Mouse (Mus musculus): ENCODE data around the gene Dsn1. TPM values are rescaled to one million over a fixed set of nuclear protein-coding genes. Genes with fewer than 3 reads are reported as not detected.

The Dsn1 gene
- polyA plus RNA-seq, 1 experiment from 2014 or later = 9.9 TPM

GRCm38 (mm10) chr2:156957035-156957434 is 49.9 kb downstream of the Dsn1 start:
- Histone ChIP-seq H3K4me2 (no peak overlapping the region), H3K4me1 (replicated peaks) (no peaks in the 10 kb centered on the region), H3K4me3 (no peak overlapping the region), H3K27me3 (no peaks in the 10 kb centered on the region), H3K27ac (replicated peaks) (no peak overlapping the region), H3K9me3 (no peaks in the 10 kb centered on the region), H3K9ac (no peak overlapping the region), H3K36me3 (peaks cover 12% of the 10 kb centered on the region)
- WGBS = 89% methylated on average over 2 of the region's 2 CpGs
- no peak for ATAC-seq (ENCODE audit: low read depth)

DNA sequence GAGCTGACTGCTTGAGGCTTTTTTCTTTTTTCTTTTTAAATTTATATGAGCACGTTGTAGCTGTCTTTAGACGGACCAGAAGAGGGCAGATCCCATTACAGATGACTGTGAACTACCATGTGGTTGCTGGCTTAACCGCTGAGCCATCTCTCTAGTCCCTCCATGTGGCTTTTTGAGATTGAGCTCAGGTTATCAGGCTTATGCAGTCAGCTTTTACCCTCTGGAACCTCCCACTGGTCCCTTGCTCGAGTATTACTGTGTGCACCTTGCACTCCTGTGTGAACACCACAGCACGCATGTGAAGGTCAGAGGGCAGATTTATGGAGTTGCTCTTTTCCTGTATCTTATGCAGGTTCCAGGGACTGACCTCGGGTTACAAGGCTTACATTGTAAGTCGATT is 50.6 kb downstream of the Dsn1 start:
- Histone ChIP-seq H3K27ac (replicated peaks) (no peak overlapping the region), H3K27me3 (no peaks in the 10 kb centered on the region), H3K9me3 (no peaks in the 10 kb centered on the region), H3K4me2 (no peak overlapping the region), H3K9ac (no peak overlapping the region), H3K4me3 (no peak overlapping the region), H3K36me3 (peaks cover 12% of the 10 kb centered on the region), H3K4me1 (replicated peaks) (no peaks in the 10 kb centered on the region)
- 85% methylated on average over 7 of the region's 7 CpGs for WGBS
- ATAC-seq (ENCODE audit: low read depth) = no peak

GRCm38 (mm10) chr2:156954463-156954862 is 52.5 kb downstream of the Dsn1 start:
- H3K4me1 ChIP-seq (replicated peaks) = no peaks in the 10 kb centered on the region
- H3K4me2 ChIP-seq = no peak overlapping the region
- H3K36me3 ChIP-seq = peaks cover 15% of the 10 kb centered on the region
- H3K27ac ChIP-seq (replicated peaks) = no peak overlapping the region
- no peak overlapping the region for H3K9ac ChIP-seq
- no peak overlapping the region for H3K4me3 ChIP-seq
- 93% methylated on average over 5 of the region's 5 CpGs for WGBS
- H3K9me3 ChIP-seq = no peaks in the 10 kb centered on the region
- no peak for ATAC-seq (ENCODE audit: low read depth)
- no peaks in the 10 kb centered on the region for H3K27me3 ChIP-seq

GRCm38 (mm10) chr2:156951301-156952094 is 55.5 kb downstream of the Dsn1 start:
- no peak for ATAC-seq (ENCODE audit: low read depth)
- no peak overlapping the region for H3K27ac ChIP-seq (replicated peaks)
- H3K36me3 ChIP-seq = peaks cover 26% of the 10 kb centered on the region
- no peak overlapping the region for H3K4me2 ChIP-seq
- H3K27me3 ChIP-seq = no peaks in the 10 kb centered on the region
- H3K4me1 ChIP-seq (replicated peaks) = no peaks in the 10 kb centered on the region
- WGBS = 90% methylated on average over 10 of the region's 10 CpGs
- no peak overlapping the region for H3K4me3 ChIP-seq
- H3K9ac ChIP-seq = no peak overlapping the region
- H3K9me3 ChIP-seq = no peaks in the 10 kb centered on the region

- no peak overlapping the region for H3K9ac ChIP-seq
- no peak overlapping the region for H3K27ac ChIP-seq (replicated peaks)
- H3K4me1 ChIP-seq (replicated peaks) = no peaks in the 10 kb centered on the region
- no peaks in the 10 kb centered on the region for H3K9me3 ChIP-seq
- H3K4me3 ChIP-seq = no peak overlapping the region
- H3K36me3 ChIP-seq = peaks cover 31% of the 10 kb centered on the region
- no peak for ATAC-seq (ENCODE audit: low read depth)
- no peaks in the 10 kb centered on the region for H3K27me3 ChIP-seq
- 96% methylated on average over 3 of the region's 3 CpGs for WGBS
- H3K4me2 ChIP-seq = no peak overlapping the region
Measured at GRCm38 (mm10) chr2:156950816-156951215, 56.1 kb downstream of the Dsn1 start.

Other genes starting within 250 kb of the Dsn1 start
- gene Myl9, start 231.7 kb downstream of the Dsn1 start, polyA plus RNA-seq (2015; fragmentation: Nextera tagmentation; extraction: Ambion mirVana) = 55.2 and 56.0 TPM in 2 replicates
- 24.1 and 31.1 TPM in 2 replicates for gene Tgif2, start 167.1 kb downstream of the Dsn1 start, polyA plus RNA-seq (2015; fragmentation: Nextera tagmentation; extraction: Ambion mirVana)
- 8.3 and 10.4 TPM in 2 replicates for gene 4930518I15Rik, start 149.2 kb downstream of the Dsn1 start, polyA plus RNA-seq (2015; fragmentation: Nextera tagmentation; extraction: Ambion mirVana)
- gene Rab5if, start 144.0 kb downstream of the Dsn1 start, polyA plus RNA-seq (2015; fragmentation: Nextera tagmentation; extraction: Ambion mirVana) = 161 and 167 TPM in 2 replicates
- 0.18 TPM in 1 of 2 replicates, not detected in the other for gene Sla2, start 120.0 kb downstream of the Dsn1 start, polyA plus RNA-seq (2015; fragmentation: Nextera tagmentation; extraction: Ambion mirVana)
- 85.3 and 88.0 TPM in 2 replicates for gene Ndrg3, start 15.1 kb downstream of the Dsn1 start, polyA plus RNA-seq (2015; fragmentation: Nextera tagmentation; extraction: Ambion mirVana)
- 4.5 and 5.9 TPM in 2 replicates for gene Soga1, start 72.1 kb upstream of the Dsn1 start, polyA plus RNA-seq (2015; fragmentation: Nextera tagmentation; extraction: Ambion mirVana)
- gene Tldc2, start 79.9 kb upstream of the Dsn1 start, polyA plus RNA-seq (2015; fragmentation: Nextera tagmentation; extraction: Ambion mirVana) = not detected in 2 replicates
- 12.0 and 12.9 TPM in 2 replicates for gene Samhd1, start 128.1 kb upstream of the Dsn1 start, polyA plus RNA-seq (2015; fragmentation: Nextera tagmentation; extraction: Ambion mirVana)
- gene Rbl1, start 197.4 kb upstream of the Dsn1 start, polyA plus RNA-seq (2015; fragmentation: Nextera tagmentation; extraction: Ambion mirVana) = 6.5 and 7.8 TPM in 2 replicates

Data from neural tube, embryonic 13.5 days (tissue).